Mouse (Mus musculus) frontal cortex, postnatal 10 days (tissue): ENCODE measurements around the gene Efcab11.
"Not testable (repeated sequence)": the region's sequence is repeated elsewhere in the genome, so short reads cannot be mapped to it uniquely, and the experiment has no call there.

Experiments used
- DNase-seq, 2 experiments: peaks; one replicate each; pipeline ENCODE4 v3.0.0; 2022; ENCODE audit warnings: low spot score in 2 of 2, mixed read lengths in 1 of 2

The Efcab11 gene

DNA sequence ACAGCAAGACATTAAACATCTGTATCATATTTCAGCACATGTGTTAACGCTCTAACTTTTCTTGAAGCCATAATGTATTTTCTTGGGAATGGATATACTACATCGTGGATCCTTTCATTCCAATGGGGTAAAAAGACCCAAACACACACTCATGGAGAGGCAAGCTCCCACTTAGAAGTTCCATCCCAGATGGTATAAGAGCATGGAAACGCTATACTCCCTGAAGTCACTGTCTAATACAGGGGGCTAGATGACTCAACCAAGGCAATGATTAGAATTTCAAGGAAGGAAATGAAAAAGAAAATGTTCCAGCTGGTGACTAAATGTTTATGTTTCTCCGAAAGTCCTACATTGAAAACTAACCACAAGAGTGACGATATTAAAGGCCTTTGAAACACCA, 76.3 kb downstream of the Efcab11 start:
- DNase-seq = no peak

- DNase-seq = not testable (repeated sequence)
These were observed 77.5 kb downstream of the Efcab11 start for GRCm38 (mm10) chr12:99806741-99807140.

DNA sequence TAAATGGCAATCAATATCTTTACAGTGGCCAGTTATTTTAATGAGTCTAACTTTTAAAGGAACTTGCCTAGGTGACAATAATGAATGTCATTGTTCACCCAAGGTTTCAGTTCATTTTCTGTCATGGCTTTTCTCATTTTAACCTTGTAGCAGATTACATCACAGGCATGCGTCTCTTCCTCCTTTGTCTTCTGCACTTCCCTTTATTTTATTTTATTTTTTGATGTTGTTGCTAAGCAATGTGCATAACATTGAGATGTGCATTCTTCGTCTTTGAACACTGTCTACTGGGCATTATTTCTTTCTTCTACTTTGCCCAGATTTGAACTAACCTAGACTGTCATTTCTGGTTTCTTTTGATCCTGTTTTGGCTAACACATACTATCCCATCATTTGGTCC, 88.3 kb downstream of the Efcab11 start:
- DNase-seq = no peak

- no peak for DNase-seq
These were observed 89.2 kb downstream of the Efcab11 start for GRCm38 (mm10) chr12:99794792-99795620.

DNA sequence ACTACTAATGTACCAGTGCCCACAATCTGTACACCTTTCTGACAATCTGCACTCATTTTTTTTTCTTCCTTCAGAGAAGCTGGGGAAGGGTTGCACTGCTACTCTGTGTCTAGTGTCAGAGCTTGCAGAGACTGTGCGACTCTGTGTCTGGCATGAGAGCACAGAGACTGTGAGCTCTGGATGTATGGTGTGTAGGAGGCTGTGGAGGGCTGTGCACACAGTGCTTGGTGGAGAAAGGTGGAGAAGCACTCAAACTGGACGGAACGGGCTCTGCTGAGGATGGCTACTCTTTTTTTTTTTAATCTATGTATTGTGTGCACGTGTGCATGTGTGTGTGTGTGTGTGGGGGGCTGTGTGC, 90.1 kb downstream of the Efcab11 start:
- no peak for DNase-seq

DNA sequence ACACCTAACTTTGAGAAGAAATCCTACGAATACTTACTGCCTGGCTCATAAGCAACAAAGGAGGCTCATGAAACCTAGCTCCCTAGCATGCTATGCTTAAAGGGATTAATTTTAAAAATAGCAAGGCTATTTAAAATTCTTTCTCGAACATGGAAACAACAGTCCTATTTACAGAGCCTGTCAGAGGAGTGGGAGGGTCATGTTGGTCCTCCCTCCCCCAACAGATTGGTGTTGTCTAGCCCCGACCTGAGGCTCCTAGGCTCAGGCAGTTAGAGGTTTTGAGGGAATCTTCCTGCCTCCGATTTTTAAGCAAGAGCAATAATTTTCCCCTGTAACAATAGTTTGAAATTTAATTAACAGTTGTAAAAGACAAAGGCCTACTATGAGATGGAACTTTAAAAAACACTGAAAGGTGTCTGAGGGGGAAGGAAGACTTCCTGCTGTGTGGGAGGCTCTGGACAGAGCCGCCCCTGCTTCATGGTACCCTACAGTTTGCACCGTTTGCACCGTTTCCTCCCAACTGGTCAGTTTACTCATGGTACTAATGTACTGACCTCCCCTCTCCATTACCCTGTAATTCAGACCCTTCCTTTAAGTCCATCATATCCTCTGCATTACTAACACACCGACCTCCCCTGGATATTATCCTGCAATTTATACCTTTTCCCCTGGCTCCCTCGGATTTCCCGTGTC, 90.6 kb downstream of the Efcab11 start:
- DNase-seq = no peak

DNA sequence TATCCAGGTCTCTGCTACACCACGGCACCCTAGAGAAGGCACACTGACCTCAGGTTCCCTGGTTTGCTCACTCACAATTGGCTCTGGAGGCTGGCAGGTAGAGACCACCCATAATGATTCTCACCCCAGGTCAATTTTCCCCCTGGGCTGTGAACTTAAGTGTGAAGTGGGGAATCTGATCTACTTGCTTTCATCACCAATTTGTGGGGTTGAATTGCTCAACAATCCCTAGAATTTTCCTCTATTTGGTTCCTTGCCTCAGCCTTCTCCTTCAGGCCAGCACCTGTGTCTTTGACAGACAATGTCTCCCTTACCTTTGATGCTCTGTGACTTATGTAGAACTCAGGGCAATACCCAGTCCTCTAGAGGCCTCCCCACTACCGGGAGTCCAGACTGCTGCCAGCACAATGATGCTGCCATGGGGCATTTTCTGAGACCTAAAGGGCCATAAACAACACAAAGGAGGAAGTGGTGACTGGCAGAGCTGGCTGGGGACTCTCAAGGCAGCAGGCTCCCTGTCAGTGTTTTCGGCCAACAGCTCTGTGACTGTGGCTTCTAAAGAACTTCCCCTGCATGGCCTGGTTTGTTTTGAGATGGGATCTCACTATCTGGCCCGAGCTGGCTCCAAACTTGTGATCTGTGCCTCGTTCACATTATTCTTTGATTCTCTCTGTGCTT, 94.8 kb downstream of the Efcab11 start:
- no peak for DNase-seq

DNA sequence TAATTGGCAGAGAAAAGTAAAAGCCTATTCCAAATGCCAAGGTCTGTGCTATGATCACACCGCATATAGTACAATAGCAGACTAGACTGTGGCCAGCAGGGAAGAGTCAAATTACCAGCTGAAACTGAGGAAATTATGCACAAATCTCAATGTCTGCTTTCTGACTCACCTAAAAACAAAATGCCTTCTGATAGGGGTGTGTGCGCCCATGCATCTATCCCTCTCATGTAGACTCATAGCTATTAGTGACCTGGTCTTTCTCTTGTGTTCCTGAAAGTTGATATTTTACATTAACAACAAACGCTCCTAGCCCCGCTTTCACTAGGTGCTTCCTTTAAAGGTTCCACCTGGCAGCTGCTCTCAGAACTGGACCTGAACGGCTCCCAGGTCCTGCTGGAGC, 102.5 kb downstream of the Efcab11 start:
- no peak for DNase-seq

- DNase-seq = no peak
These were observed 103.8 kb downstream of the Efcab11 start for GRCm38 (mm10) chr12:99780396-99780795.

DNA sequence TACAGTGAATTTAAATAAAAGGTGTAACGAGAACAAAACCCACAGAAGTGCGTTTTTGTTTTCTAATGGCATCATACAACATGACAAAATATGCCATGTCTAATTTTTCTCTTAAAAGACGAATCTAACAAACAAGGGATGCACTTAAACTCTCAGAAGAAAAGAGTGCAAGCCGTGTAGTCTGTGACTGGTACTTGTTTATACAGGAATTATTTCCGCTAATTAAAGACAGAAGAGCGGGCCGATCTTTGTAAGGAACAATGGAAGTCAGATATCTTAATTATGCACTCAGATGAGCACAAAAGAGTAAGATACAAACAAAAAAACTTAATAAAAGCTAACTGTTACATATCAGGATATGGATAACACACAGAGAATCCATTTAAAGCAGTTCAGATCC, 104.3 kb downstream of the Efcab11 start:
- DNase-seq = no peak

DNA sequence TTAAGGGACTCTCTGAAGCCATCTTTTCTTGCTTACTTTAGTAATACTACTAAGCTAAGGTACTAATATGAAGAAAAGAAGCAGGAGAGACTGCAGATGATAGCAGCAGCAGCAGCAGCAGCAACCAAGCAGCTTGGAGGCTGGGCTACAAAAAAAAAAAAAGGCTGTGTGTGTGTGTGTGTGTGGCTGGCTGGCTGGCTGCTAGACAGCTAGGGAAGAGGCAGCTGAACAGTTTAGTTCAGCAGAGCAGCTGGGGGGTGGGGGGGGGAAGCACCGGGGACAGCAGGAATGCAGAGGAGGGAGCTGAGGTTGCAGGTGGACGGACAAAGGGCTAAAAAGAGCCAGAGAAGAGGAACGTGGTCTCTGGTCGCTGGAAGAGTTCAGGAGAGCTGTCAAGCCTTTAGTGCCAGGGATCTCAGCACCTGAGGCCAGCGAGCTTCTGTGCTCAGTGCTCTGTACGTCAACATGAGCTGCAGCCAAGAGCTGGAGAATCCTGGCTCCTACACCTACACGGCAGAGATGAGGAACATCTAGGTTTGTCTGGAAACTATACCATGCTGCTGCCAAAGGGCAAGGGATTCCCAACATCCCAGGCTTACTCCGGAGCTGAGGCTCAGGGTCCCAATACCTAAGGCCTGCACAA, 107.6 kb downstream of the Efcab11 start:
- DNase-seq = no peak

DNA sequence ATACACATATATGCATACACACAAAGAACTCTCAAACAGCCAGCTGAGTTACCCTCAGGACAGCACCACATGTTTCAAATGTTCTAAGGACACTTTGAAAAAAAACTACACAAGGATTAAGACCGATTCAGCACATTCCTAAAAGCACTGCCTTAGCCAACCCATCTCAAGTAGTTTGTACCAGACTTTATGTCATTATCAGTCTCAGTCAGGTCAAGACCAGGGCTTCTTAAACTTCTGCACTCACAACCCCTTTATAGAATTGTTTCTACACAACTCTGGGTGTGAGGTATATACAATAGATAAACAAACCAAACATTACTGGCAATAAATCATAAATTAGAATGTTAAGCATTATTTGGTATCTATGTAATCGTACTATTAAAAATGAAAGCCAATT, 109.4 kb downstream of the Efcab11 start:
- no peak for DNase-seq

DNA sequence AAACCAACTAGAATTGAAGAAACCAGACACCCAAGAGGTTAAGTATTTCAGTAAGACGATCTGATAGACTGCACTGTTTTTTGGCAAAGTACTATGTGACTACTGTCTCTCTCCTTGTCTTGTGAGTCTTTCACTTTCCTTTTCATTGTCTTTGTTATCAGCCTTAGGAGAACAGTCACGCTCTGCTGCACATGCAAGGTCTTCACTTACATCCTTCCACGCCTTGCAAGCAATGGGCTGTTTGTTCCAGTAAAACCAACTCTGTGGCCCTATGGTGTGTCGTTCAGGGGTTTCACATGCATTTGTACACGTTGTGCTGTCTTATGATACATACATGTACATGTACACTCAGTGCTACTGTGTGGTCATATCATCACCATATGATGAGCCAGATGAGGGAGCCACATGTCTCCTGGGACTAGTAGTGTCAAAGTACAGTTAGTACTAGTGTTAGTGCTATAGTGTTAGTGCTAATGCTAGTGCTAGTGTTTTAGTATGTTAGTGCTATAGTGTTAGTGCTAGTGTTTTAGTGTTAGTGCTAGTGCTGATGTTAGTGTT, 110.5 kb downstream of the Efcab11 start:
- DNase-seq = no peak

- no peak for DNase-seq
These were observed 113.2 kb downstream of the Efcab11 start for GRCm38 (mm10) chr12:99771018-99771417.

DNA sequence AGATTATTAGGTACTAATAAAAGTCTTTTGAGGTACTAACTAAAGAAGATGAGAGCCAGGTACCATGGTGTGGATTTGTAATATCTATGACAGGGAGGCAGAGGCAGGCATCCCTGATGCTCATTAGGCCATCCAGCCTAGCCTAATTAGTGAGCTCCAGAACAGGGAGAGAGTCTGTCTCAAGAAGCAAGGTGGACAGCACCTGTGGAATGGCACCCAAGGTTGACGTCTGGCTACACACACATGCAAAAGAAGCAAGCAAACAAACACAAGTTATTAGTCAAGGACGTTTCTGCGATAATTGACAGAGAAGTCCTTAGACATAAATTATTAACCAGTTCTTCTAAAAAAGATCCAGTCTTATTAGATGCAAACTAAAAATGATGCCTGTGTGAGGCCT, 114.6 kb downstream of the Efcab11 start:
- DNase-seq = no peak

DNA sequence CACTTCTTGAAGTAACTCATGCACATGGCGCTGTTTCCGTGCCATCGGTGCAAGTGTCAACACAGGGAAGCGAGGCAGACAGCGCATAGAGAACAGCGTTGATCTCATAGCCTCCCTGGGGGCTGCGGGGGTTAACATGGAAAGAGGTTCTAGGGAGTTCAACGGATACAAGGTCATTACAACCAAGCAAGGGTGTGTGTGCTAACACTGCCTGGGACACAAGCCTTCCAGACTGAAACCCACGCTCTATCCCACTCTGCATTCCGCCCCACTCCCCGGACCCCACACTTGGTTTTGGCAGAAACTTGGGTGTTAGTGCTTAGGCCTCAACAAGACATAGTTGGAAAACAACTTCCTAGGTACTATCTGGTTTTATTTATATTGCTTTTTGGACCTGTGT, 116.5 kb downstream of the Efcab11 start:
- no peak for DNase-seq

- no peak for DNase-seq
These were observed 118.3 kb downstream of the Efcab11 start for GRCm38 (mm10) chr12:99765979-99766378.

DNA sequence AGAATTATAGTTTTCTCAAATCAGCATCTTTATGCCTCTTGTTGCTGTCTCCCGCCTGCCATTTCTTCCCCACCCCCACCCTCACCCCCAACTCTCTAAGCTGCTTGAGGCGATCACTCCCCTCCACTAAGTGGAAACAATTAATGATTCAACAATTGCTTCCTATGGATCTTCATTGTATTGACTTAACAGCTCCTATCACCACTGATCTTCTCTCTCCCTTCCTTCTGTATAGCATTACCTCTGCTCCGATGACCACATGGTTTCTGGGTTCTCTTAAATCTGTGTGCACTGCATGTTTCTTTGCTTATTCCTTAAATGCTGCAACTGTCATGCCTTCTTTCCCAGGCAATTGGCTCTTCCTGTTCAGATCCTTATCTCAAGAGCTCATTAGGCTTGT, 120.2 kb downstream of the Efcab11 start:
- no peak for DNase-seq

GRCm38 (mm10) chr12:99757754-99758526, 126.3 kb downstream of the Efcab11 start:
- DNase-seq = no peak

DNA sequence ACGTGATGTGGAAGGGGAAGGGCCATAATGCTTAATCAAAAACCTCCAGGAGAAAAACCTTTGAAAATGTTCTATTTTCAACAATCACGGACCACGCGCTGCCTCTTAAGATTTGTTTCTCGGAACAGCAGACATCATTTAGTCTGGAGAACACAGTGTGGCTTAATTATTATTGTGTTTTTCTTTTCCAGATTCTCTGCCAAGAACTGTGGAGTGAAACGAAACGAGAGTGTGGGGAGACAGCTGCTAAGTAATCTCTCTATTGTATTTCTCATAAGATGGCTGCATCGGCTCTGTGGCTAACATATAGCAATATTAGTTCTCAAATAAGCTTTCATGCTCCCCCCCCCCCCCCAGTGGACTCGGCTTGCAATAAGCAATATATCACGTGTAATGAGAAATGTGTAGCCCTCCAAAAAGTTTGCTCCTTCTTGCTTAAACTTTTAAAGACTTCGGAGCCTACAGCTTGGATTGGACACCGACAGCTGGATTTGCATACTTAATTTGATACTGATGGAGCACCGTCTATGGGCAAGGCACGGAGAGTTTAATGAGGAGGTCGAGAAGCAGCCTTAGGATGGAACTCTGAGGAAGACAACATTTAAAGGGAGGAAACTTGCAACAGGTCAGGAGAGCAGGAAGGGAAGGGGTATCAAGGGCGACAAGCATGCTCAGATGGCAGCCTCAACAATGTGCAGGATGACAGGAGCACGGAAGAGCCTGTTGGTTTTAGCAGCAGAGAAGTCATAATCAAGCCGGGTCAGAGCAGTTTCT, 127.1 kb downstream of the Efcab11 start:
- DNase-seq = no peak
